Mouse (Mus musculus): ENCODE measurements at regions not wholly inside any gene's neighbourhood (a gene's known extent, or its start where the extent isn't known, plus 50 kb on each side); places are given as distances from the start of the nearest gene placed in this dataset.

- no peak for TF ChIP-seq POLR2A (IDR thresholded peaks at IDR 0.05; ENCODE audit: control insufficient read depth, extremely low read depth, insufficient read depth, low read length, poor library complexity)
- no peak for TF ChIP-seq CTCF (IDR thresholded peaks at IDR 0.05; ENCODE audit: borderline replicate concordance, control insufficient read depth, extremely low read depth, insufficient read depth, low read length, poor library complexity)
Measured at GRCm38 (mm10) chr12:109738911-109739310, 138.8 kb upstream of the Rtl1 start.

All from thymus, adult 2 months (tissue).